Mouse (Mus musculus) left cerebral cortex, adult 2 months (tissue): ENCODE measurements around the gene Poc1b. TPM values are rescaled to one million over a fixed set of nuclear protein-coding genes. Genes with fewer than 3 reads are reported as not detected.

Experiments
- DNase-seq, 2 experiments: peaks; one replicate each; pipeline ENCODE4 v3.0.0; 2021 to 2022; ENCODE audit warnings: low spot score in 2 of 2, mixed read lengths in 1 of 2; ENCODE audit errors: extremely low spot score in 1 of 2
- H3K27ac ChIP-seq: fragments of 200-600 bp; 2 replicates; pipeline ENCODE4 v1.8.1; 2022
- H3K4me3 ChIP-seq: fragments of 200-600 bp; 2 replicates; pipeline ENCODE4 v1.8.1; 2022
- CTCF ChIP-seq: fragments of 200-600 bp; IDR thresholded peaks from 2 replicates; pipeline ENCODE4 v1.8.1; 2022; ENCODE audit warnings: antibody characterized with exemption, mild to moderate bottlenecking, moderate library complexity
- intact Hi-C: fragments of 180-260 bp; cut with DNase I; formaldehyde crosslinking; loops from one replicate; pipeline ENCODE4 v1.15.1; 2025
- total RNA-seq, 2 experiments: library from RNA; stranded (reverse); gene quantifications; 2 replicates each; pipeline ENCODE4 v1.2.3; 2021

The Poc1b gene
- total RNA-seq, 2 experiments from 2014 or later: 5.8 to 8.4 TPM

DNA sequence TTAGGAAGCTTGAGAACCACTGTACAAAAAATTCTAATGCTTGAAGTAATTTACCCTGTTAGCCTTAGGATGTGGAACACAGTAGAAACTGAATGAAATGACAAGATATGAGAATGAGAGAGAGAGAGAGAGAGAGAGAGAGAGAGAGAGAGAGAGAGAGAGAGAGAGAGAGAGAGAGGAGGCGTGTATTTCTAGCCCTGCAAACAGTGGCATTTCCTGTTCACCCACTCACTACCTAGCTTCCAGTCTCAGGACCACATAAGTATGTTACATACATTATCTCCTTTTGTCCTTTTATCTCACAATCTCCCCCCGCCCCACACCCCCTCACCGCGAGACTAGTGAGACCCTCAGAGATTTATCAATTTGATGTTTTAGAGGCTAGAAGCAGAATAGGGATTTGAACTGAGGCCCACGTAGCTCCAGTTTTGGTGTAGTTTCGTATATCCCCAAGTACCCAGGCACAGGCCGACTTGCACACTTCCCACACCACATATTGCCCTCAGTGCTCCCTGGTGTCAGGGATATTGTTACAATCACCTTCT lies 134.5 kb downstream of the Poc1b start:
- Histone ChIP-seq H3K27ac (no peak overlapping the region; the same call in 1 of the 2 replicates), H3K4me3 (no peak overlapping the region)
- intact Hi-C loops: loop anchor here (5.0 kb wide), 1 partner anchor 74 kb away; no protein-coding TSS in a partner anchor
- no peak for TF ChIP-seq CTCF
- no peak for DNase-seq

DNA sequence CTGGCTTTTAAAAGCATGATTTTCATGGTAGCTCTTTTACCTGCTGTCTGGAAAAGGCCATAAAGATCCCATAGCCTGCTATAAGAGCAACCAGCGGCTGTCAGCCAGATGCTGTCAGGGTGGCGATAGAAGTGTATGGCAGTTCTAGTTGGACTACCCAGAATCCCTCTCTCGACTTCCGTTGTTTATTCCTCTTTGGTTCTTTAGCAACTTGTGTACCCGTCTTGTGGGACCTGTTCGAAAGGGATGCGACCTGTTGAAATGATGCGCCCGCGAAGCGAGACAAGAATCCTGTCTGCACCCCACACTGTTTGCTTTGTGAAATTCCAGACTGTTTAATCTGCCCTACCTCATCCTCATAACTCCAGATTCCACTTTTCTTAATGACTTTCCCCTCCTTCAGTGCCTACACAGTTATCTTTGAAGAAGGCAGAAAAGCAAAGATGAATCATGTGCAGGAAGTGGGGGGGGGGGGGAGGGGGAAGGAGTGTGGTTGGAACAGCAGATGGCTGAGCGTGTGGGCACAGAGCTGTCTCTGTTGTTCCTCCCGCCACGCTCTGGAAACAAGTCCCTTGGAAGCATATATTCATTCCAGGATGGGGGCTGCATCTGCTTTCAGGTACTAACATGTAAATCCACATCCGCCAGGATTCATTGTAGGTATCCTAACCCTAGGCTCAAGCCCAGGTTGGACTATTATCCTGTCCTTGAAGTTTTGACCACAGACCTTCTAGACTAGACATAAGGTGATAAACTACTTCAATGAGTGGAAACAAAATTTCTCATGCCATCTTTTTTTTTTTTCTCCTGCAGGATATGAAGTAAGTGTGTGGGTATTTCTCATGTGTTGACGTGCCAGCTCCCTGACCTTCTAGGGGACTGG lies 135.2 kb downstream of the Poc1b start:
- Histone ChIP-seq H3K27ac (peak overlapping the region; percentile 55), H3K4me3 (no peak overlapping the region)
- TF ChIP-seq CTCF: no peak
- peak; percentile 51 to 61 for DNase-seq
- intact Hi-C loops: loop anchor here (1.0 to 5.0 kb wide), 3 partner anchors 19 to 154 kb away; no protein-coding TSS in a partner anchor

DNA sequence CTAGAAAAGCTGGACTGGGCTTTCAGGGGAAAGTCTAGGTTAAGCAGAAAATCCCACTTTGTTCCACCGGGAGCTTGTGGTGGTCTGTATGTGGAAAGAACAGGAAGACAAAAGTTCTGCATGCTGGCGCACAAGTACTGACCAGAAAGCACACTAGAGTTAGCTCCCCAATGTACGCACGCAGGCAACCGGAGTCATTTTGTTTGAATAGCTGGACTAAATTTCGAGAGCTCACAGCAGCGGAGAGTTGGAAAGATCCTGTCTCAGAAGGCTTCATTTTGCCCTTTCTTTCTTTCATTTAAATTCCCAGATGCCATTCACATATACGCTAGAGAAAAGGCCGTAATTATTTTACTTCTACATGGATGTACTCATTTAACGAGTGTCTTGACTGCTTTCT lies 135.9 kb downstream of the Poc1b start:
- Histone ChIP-seq H3K4me3 (no peak overlapping the region; the same call in 1 of the 2 replicates), H3K27ac (peak overlapping the region; percentile 55)

DNA sequence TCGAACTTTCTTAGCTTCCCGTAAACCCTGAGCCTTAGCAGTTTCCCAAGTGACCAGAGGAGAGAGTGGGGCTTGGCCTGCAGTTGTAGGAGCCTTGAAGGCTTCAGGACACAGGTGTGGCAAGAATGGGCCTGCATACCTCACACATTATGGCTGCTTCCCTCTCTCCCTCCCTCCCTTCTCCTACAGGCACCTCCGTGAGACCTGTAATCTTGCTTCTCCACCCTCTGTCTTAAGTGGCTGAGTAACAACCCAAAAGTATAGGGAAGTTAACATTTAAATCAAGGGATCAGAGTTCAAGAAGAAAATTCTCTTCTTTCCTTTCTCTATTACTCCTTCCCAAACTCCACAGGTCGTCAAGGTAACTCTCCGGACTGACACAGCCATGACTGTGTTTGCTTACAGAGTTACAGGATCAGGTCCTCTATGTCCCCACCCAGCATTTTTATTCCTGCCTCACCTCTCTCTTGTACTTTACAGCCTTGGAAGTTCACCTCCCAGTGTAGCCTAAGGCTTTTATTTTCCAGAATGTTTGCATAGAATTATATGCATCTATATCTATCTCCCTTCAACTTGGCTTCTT lies 137.2 kb downstream of the Poc1b start:
- H3K4me3 ChIP-seq: no peak overlapping the region
- no peak for TF ChIP-seq CTCF
- no peak for DNase-seq
- no peak overlapping the region for H3K27ac ChIP-seq
- intact Hi-C loops: loop anchor here (5.0 kb wide), 1 partner anchor 77 kb away; no protein-coding TSS in a partner anchor

More for the DNA sequence above, 135.9 kb downstream of the Poc1b start:
- intact Hi-C loops: loop anchor here (1.0 to 5.0 kb wide), 3 partner anchors 19 to 154 kb away; no protein-coding TSS in a partner anchor
- TF ChIP-seq CTCF: no peak
- no peak for DNase-seq

DNA sequence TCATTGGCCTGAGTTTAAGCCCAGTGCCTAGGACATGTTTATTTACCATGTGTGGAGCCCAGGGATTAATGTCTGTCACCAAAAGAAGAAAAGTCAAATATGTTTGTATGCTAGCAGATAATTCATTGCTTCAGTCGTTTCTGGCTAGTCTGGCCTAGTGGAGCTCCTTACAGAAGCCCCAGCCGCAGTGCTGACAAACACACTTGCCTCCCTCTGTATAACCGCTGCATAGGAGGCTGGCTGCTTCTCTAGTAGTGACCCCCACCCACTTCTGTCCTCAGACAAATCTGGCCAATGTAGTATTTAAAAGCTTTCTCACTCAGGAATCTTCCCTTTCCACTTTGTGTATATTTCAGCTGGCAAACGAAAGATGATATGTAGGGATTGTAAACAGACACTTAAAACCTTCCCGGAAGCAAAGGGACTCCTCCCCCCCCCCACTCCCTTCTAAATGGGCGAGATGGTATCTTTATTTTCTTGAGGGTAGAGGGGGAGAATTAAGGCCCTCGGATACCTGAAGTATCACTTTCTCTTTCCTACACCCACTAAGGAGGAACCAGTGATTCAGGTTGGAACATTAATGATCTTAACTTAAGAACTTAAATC lies 137.9 kb downstream of the Poc1b start:
- no peak for TF ChIP-seq CTCF
- no peak for DNase-seq
- Histone ChIP-seq H3K4me3 (no peak overlapping the region), H3K27ac (no peak overlapping the region)
- intact Hi-C loops: loop anchor here (5.0 kb wide), 1 partner anchor 77 kb away; no protein-coding TSS in a partner anchor

DNA sequence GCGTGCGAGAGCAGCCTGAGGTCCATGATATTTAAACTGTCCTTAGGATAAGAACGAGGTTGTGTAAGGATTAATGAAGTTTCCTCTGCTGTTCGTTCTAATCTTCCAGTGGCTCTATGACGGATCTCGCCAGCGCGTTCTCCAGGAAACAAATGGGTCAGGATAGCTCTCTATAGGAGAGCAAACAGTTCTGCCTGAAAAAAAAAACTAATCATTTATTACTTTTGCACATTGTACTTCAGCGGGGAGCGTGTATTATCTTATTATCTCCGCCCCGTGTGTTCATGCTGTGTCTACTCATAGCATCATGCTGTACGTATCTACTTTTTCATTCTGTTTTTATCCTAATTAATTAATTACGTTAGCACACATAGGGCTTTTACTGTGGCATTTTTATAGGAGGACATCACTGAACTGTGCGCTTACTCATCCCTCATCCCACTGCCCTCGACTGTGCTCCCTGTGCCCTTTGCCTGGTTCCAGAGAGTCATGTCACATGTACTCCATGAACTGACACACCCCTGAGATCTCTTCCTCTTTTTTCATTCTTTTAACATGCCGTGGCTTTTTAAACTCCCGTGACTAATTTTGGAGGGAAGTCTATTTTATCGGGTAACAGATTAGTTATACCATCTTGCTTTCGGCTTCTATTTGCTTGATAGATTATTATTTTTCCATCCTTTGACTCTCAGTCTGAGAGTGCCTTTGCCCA lies 140.1 kb downstream of the Poc1b start:
- no peak overlapping the region for H3K27ac ChIP-seq
- no peak for DNase-seq
- intact Hi-C loops: no loop called here
- H3K4me3 ChIP-seq: no peak overlapping the region
- TF ChIP-seq CTCF: no peak

Other genes with a start within 250 kb of the Poc1b start
- gene Atp2b1, start 192.6 kb upstream of the Poc1b start, total RNA-seq: 100 to 1,000 TPM; 686 to 742 TPM
- 1 to 10 TPM; 2.3 to 2.4 TPM for gene Galnt4, start 1.1 kb downstream of the Poc1b start, total RNA-seq
- not detected for gene Phxr2, start 19.3 kb downstream of the Poc1b start, total RNA-seq
- 100 to 1,000 TPM; 101 to 116 TPM for gene Dusp6, start 156.2 kb downstream of the Poc1b start, total RNA-seq